Mouse (Mus musculus) midbrain, embryonic 10.5 days (tissue): ENCODE results near the gene Myof. TPM values are rescaled to one million over a fixed set of nuclear protein-coding genes. Genes with fewer than 3 reads are reported as not detected.

Source experiments
- DNase-seq: peaks from one replicate; pipeline ENCODE4 v3.0.0-alpha.2; 2017; ENCODE audit warnings: low spot score
- H3K27ac ChIP-seq: fragments of 300-500 bp; sonication (generic); replicated peaks from 2 replicates; pipeline ENCODE4 v1.5.1; 2016; ENCODE audit warnings: mild to moderate bottlenecking
- H3K27me3 ChIP-seq: fragments of 300-500 bp; sonication (generic); 2 replicates; pipeline ENCODE4 v1.6.1; 2016; ENCODE audit warnings: low read depth, mild to moderate bottlenecking; ENCODE audit not compliant: poor library complexity, severe bottlenecking
- H3K36me3 ChIP-seq: fragments of 300-500 bp; sonication (generic); 2 replicates; pipeline ENCODE4 v1.6.1; 2016; ENCODE audit warnings: mild to moderate bottlenecking, moderate library complexity
- H3K4me1 ChIP-seq: fragments of 300-500 bp; sonication (generic); 2 replicates; pipeline ENCODE4 v1.6.1; 2016
- H3K4me3 ChIP-seq: fragments of 300-500 bp; sonication (generic); 2 replicates; pipeline ENCODE4 v1.5.1; 2016; ENCODE audit warnings: mild to moderate bottlenecking, moderate library complexity
- H3K9me3 ChIP-seq: fragments of 300-500 bp; sonication (generic); replicated peaks from 2 replicates; pipeline ENCODE4 v1.6.1; 2016; ENCODE audit warnings: mild to moderate bottlenecking
- WGBS: fragments of 180-500 bp; shearing (Covaris S2); methylation state at CpG from one replicate; pipeline ENCODE4 v1.1.7; 2016; 5-methylcytosine and 5-hydroxymethylcytosine counted together
- polyA plus RNA-seq: library from polyadenylated mRNA; unstranded; fragments of >200 nt; fragmentation: Nextera tagmentation; extraction: Ambion mirVana; gene quantifications from 2 replicates; pipeline ENCODE4 v1.2.1, GENCODE M21; 2016

Gene Myof
- polyA plus RNA-seq, 1 experiment from 2014 or later, result 1.5 TPM

GRCm38 (mm10) chr19:38015180-38015872 lies 28.1 kb downstream of the Myof start:
- H3K9me3 ChIP-seq, result no peaks in the 10 kb centered on the region
- DNase-seq, result peak; percentile 46
- peaks cover 11% of the 10 kb centered on the region for H3K4me1 ChIP-seq
- H3K36me3 ChIP-seq, result no peaks in the 10 kb centered on the region
- H3K27me3 ChIP-seq, result no peaks in the 10 kb centered on the region
- 6% methylated on average over 1 of the region's 1 CpGs for WGBS
- H3K27ac ChIP-seq, result peak overlapping the region; percentile 57; the same call in 1 of the 2 replicates
- H3K4me3 ChIP-seq, result no peak overlapping the region

DNA sequence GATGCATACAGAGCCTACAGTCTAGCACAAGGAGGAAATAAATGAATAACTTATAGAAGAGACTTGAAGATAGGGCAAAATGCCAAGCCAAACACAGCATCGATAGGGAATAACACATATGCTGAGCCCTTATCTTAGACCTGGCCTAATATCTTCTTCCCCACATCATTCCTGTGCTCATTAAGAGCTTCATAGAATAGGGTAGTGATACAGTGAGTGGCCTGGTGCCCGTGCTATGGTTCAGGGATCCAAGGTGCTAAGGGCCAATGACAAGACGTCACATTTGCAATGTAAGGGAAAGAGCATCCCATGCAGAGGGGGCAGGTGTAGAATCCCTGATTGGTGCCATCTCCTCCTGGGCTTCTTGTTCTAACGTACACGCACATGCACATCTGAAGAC lies 28.9 kb downstream of the Myof start:
- no peak overlapping the region for H3K4me3 ChIP-seq
- no peak overlapping the region for H3K27ac ChIP-seq
- peaks cover 11% of the 10 kb centered on the region for H3K4me1 ChIP-seq
- no peaks in the 10 kb centered on the region for H3K9me3 ChIP-seq
- H3K27me3 ChIP-seq, result no peaks in the 10 kb centered on the region
- H3K36me3 ChIP-seq, result no peaks in the 10 kb centered on the region
- WGBS, result 90% methylated on average over 5 of the region's 5 CpGs
- no peak for DNase-seq

DNA sequence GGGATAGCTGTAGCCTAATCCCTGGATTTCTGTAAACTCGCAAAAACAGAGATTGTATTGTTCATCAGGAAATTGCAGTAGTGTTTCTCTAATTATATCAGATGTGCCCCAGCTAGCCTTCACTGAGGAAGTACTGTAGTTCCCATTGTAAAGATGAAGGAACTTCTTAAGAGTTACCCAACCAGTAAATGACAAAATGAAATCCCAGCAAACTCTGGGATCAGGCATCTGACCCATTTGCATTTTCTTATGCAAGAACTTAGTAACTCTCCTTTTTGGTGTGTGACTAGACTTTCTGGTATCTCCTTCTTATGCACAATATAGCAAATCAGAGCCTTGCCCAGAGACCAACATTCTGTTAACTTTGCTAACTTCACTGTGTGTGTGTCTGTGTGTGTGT lies 32.0 kb downstream of the Myof start:
- H3K9me3 ChIP-seq, result no peaks in the 10 kb centered on the region
- H3K4me1 ChIP-seq, result peaks cover 11% of the 10 kb centered on the region
- WGBS, result 90% methylated on average over 1 of the region's 1 CpGs
- no peak overlapping the region for H3K4me3 ChIP-seq
- DNase-seq, result no peak
- H3K36me3 ChIP-seq, result no peaks in the 10 kb centered on the region
- no peak overlapping the region for H3K27ac ChIP-seq
- no peaks in the 10 kb centered on the region for H3K27me3 ChIP-seq

DNA sequence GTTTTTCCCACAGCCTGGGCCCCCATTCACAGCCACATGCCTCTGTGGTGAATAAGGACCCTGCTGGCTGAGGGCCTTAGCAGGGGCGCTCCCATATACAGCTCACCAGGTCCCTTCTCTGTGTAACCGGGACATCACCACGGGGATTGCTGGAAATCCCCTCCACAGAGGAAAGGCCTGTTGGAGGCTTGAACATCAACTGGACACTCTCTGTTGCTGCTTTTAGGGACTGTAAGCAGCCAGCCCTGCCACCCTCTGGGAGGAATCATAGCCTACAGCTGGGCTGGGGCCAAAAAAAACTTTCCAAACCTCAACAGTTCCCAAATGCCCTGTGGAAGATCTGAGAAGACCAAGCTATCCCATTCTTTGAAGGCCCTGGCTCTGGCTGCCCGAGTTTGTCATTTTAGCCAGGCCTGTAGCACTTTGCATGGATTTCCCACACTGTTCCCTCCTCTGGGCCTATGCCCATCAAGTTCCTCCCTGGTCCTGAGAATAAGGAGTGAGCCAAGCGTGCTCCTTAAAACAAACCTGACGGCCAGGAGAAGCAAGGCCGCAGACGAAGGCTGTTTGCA lies 38.5 kb downstream of the Myof start:
- DNase-seq, result no peak
- H3K9me3 ChIP-seq, result no peaks in the 10 kb centered on the region
- no peak overlapping the region for H3K27ac ChIP-seq
- no peak overlapping the region for H3K4me3 ChIP-seq
- WGBS, result 84% methylated on average over 8 of the region's 8 CpGs
- H3K4me1 ChIP-seq, result 0 out of 2 replicates have a peak, but pooled peaks cover 3% of the 10 kb centered on the region
- H3K27me3 ChIP-seq, result no peaks in the 10 kb centered on the region
- H3K36me3 ChIP-seq, result no peaks in the 10 kb centered on the region

- no peaks in the 10 kb centered on the region for H3K36me3 ChIP-seq
- no peaks in the 10 kb centered on the region for H3K27me3 ChIP-seq
- no peak for DNase-seq
- no peak overlapping the region for H3K27ac ChIP-seq
- WGBS, result 82% methylated on average over 24 of the region's 24 CpGs
- no peaks in the 10 kb centered on the region for H3K9me3 ChIP-seq
- 0 out of 2 replicates have a peak, but pooled peaks cover 3% of the 10 kb centered on the region for H3K4me1 ChIP-seq
- H3K4me3 ChIP-seq, result no peak overlapping the region
Measured at GRCm38 (mm10) chr19:38003671-38004521, 39.5 kb downstream of the Myof start.

DNA sequence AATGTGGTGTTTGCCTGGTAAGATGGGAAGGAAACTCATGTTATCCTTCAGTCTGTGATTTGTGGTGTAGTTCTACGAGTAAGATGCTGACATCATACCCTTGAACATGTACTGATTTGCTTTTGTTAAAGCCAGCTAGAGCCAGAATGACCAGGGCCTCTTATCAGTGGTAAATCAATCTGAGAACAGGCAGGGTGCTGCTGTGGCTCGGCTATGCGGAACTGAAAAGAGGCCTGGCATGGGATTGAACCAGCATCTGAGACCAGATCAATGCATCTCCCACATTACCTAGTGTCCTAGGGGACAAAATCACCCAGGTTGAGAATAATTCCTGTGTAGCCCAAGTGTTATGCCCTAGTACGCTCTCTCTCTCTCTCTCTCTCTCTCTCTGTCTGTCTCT lies 40.6 kb downstream of the Myof start:
- DNase-seq, result no peak

GRCm38 (mm10) chr19:38000990-38001389 lies 42.4 kb downstream of the Myof start:
- Histone ChIP-seq H3K4me1 (0 out of 2 replicates have a peak, but pooled peaks cover 3% of the 10 kb centered on the region), H3K9me3 (no peaks in the 10 kb centered on the region), H3K36me3 (no peaks in the 10 kb centered on the region), H3K27me3 (no peaks in the 10 kb centered on the region), H3K4me3 (no peak overlapping the region), H3K27ac (no peak overlapping the region)
- WGBS, result 90% methylated on average over 4 of the region's 4 CpGs
- no peak for DNase-seq

More for the DNA sequence above, 40.6 kb downstream of the Myof start:
- no peak overlapping the region for H3K4me3 ChIP-seq
- no peak overlapping the region for H3K27ac ChIP-seq
- no peaks in the 10 kb centered on the region for H3K9me3 ChIP-seq
- 0 out of 2 replicates have a peak, but pooled peaks cover 3% of the 10 kb centered on the region for H3K4me1 ChIP-seq
- no peaks in the 10 kb centered on the region for H3K36me3 ChIP-seq
- H3K27me3 ChIP-seq, result no peaks in the 10 kb centered on the region
- WGBS, result 88% methylated on average over 4 of the region's 4 CpGs

DNA sequence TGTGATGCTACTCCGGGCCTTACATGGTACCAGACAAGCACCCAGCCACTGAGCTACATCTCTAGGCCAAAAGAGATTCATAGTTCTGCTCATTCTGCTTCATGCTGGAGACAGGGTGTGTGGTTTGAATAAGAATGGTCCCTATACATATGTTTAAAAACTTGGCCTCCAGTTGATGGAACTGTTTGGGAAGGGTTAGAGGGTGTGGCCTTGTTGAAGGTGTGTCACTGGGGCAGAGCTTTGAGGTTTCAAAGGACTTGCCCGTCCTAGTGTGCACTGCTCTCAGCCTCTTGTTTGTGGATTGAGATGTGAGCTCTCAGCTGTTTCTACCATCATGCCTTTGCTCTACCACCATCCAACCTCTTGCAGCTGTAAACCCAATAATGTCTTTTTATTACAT lies 43.4 kb downstream of the Myof start:
- no peak overlapping the region for H3K4me3 ChIP-seq
- H3K27ac ChIP-seq, result no peak overlapping the region
- no peaks in the 10 kb centered on the region for H3K36me3 ChIP-seq
- no peak for DNase-seq
- 0 out of 2 replicates have a peak, but pooled peaks cover 3% of the 10 kb centered on the region for H3K4me1 ChIP-seq
- H3K27me3 ChIP-seq, result no peaks in the 10 kb centered on the region
- WGBS, result 91% methylated on average over 2 of the region's 2 CpGs
- no peaks in the 10 kb centered on the region for H3K9me3 ChIP-seq

- WGBS, result 91% methylated on average over 3 of the region's 3 CpGs
- Histone ChIP-seq H3K27ac (no peak overlapping the region), H3K27me3 (no peaks in the 10 kb centered on the region), H3K4me3 (no peak overlapping the region), H3K9me3 (no peaks in the 10 kb centered on the region), H3K36me3 (no peaks in the 10 kb centered on the region), H3K4me1 (peaks cover 8% of the 10 kb centered on the region)
- no peak for DNase-seq
Measured at GRCm38 (mm10) chr19:37994301-37994700, 49.1 kb downstream of the Myof start.

GRCm38 (mm10) chr19:37992184-37992554 lies 51.2 kb downstream of the Myof start:
- WGBS, result 80% methylated on average over 2 of the region's 2 CpGs
- Histone ChIP-seq H3K27me3 (no peaks in the 10 kb centered on the region), H3K9me3 (no peaks in the 10 kb centered on the region), H3K36me3 (no peaks in the 10 kb centered on the region), H3K27ac (no peak overlapping the region), H3K4me1 (peaks cover 8% of the 10 kb centered on the region), H3K4me3 (no peak overlapping the region)
- no peak for DNase-seq

DNA sequence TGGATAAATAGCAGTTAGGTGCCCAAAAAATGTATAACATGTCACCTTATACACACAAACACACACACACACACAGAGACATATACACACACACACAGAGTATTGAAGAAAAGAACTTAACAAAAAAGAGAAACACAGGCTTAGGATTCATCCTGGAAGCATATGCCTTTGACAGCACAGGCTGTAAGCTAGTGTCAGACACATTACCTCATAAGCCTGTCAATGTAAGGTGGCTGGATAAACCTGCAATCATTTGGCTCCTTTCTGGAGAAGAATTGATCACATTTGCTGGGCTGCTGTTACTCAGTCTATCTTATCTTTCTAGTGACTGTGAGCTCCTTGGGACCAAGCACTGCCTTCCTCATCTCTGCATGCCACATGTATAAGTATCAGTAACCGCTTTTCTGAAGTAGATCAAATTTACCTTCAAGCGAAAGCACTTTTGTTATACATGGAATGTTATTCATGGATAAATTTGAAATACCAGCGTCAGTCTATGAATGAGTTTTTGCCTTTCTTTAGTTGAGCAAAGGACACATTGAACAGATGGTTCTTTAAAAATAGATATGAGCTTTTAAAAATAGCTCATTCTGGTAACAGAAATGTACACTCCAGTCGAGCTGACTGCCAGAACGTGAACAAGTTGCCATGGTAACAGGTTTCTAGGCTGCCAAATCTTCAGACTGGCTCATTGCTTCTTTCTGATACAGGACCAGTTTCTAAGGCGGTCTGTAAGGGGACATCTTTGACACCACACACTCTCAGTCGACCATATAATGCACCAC lies 51.8 kb downstream of the Myof start:
- no peaks in the 10 kb centered on the region for H3K27me3 ChIP-seq
- H3K9me3 ChIP-seq, result no peaks in the 10 kb centered on the region
- WGBS, result 54% methylated on average over 7 of the region's 7 CpGs
- H3K36me3 ChIP-seq, result no peaks in the 10 kb centered on the region
- no peak overlapping the region for H3K4me3 ChIP-seq
- DNase-seq, result no peak
- H3K27ac ChIP-seq, result no peak overlapping the region
- peaks cover 8% of the 10 kb centered on the region for H3K4me1 ChIP-seq

DNA sequence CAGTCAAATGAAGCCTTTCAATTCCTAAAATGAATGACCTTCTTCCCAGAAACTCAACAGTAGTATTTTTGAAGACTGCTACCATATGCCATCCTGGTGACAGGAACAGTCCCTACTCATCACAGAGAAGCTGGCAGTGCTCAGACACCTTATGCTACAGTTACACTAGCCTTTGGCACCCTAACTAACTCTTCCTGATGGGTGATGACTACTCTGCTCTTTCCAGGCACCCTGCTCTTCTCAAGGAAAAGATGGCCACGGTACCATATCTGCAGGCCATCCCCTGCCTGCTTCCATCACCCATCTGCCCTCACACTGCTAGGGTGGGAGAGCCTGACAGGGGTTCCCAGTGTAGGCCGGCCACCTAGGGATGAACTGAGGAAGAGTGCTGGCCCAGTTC lies 53.4 kb downstream of the Myof start:
- no peaks in the 10 kb centered on the region for H3K36me3 ChIP-seq
- H3K4me1 ChIP-seq, result peaks cover 8% of the 10 kb centered on the region
- no peak overlapping the region for H3K4me3 ChIP-seq
- DNase-seq, result no peak
- no peaks in the 10 kb centered on the region for H3K27me3 ChIP-seq
- no peak overlapping the region for H3K27ac ChIP-seq
- WGBS, result 83% methylated on average over 2 of the region's 2 CpGs
- H3K9me3 ChIP-seq, result no peaks in the 10 kb centered on the region
